Mouse (Mus musculus): ENCODE data around the gene Gm17374. TPM values are rescaled to one million over a fixed set of nuclear protein-coding genes. Genes with fewer than 3 reads are reported as not detected.
A peak's percentile ranks its signal among the peaks of the same experiment; 100 is the strongest.
"Not testable (repeated sequence)": the region's sequence is repeated elsewhere in the genome, so short reads cannot be mapped to it uniquely, and the experiment has no call there.

Gm17374 gene
- total RNA-seq (2021): not detected

- not testable (repeated sequence) for DNase-seq (ENCODE audit: low spot score in 2 of 2)
- intact Hi-C loops (cut with DNase I): loop anchor here (5.0 to 10.0 kb wide), 4 partner anchors 104 to 727 kb away; no protein-coding TSS in a partner anchor
These were observed at the start of gene Gm17374 for GRCm38 (mm10) chr2:140151743-140152142. Gene Gm17374, plus strand, starts transcription at chr2:140152043.

GRCm38 (mm10) chr2:140104951-140105350 lies 46.9 kb upstream of the Gm17374 start:
- DNase-seq (ENCODE audit: low spot score in 2 of 2): peak in 1 of 2 experiments; percentile 50
- intact Hi-C loops (cut with DNase I): no loop called here

GRCm38 (mm10) chr2:140107641-140108040 lies 44.2 kb upstream of the Gm17374 start:
- DNase-seq (ENCODE audit: low spot score in 2 of 2): no peak
- intact Hi-C loops (cut with DNase I): no loop called here

- intact Hi-C loops (cut with DNase I): no loop called here
- no peak for DNase-seq (ENCODE audit: low spot score in 2 of 2)
These were observed 42.9 kb upstream of the Gm17374 start for GRCm38 (mm10) chr2:140108945-140109344.

GRCm38 (mm10) chr2:140113851-140114250 lies 38.0 kb upstream of the Gm17374 start:
- intact Hi-C loops (cut with DNase I): no loop called here
- peak; percentile 34 to 76 for DNase-seq (ENCODE audit: low spot score in 2 of 2)

GRCm38 (mm10) chr2:140125516-140125915 lies 26.3 kb upstream of the Gm17374 start:
- intact Hi-C loops (cut with DNase I): no loop called here
- no peak for DNase-seq (ENCODE audit: low spot score in 2 of 2)

GRCm38 (mm10) chr2:140159186-140159730 lies 7.4 kb downstream of the Gm17374 start:
- intact Hi-C loops (cut with DNase I): loop anchor here (5.0 to 10.0 kb wide), 4 partner anchors 384 to 777 kb away; no protein-coding TSS in a partner anchor
- no peak for DNase-seq (ENCODE audit: low spot score in 2 of 2)

GRCm38 (mm10) chr2:140163351-140163854 lies 11.6 kb downstream of the Gm17374 start:
- intact Hi-C loops (cut with DNase I): no loop called here
- no peak for DNase-seq (ENCODE audit: low spot score in 2 of 2)

- intact Hi-C loops (cut with DNase I): no loop called here
- no peak for DNase-seq (ENCODE audit: low spot score in 2 of 2)
These were observed 17.2 kb downstream of the Gm17374 start for GRCm38 (mm10) chr2:140169057-140169456.

GRCm38 (mm10) chr2:140170127-140170802 lies 18.4 kb downstream of the Gm17374 start, which contains the start of the genes Esf1 and Ndufaf5:
Gene Esf1, minus strand, starts transcription at chr2:140170564.
Gene Ndufaf5, plus strand, starts transcription at chr2:140170649.
- intact Hi-C loops (cut with DNase I): loop anchor here (5.0 kb wide), 1 partner anchor 257 kb away; no protein-coding TSS in a partner anchor
- peak; percentile 99 for DNase-seq (ENCODE audit: low spot score in 2 of 2)

GRCm38 (mm10) chr2:140170803-140171553 lies 19.1 kb downstream of the Gm17374 start:
- intact Hi-C loops (cut with DNase I): loop anchor here (5.0 kb wide), 1 partner anchor 256 kb away; no protein-coding TSS in a partner anchor
- no peak for DNase-seq (ENCODE audit: low spot score in 2 of 2)

GRCm38 (mm10) chr2:140185685-140186210 lies 33.9 kb downstream of the Gm17374 start:
- intact Hi-C loops (cut with DNase I); DNase-seq (ENCODE audit: low spot score in 2 of 2): not testable (repeated sequence)

- DNase-seq (ENCODE audit: low spot score in 2 of 2): peak in 1 of 2 experiments; percentile 29
- intact Hi-C loops (cut with DNase I): loop anchor here (5.0 kb wide), 1 partner anchor 227 kb away; no protein-coding TSS in a partner anchor
These were observed 48.9 kb downstream of the Gm17374 start for GRCm38 (mm10) chr2:140200713-140201112.

- intact Hi-C loops (cut with DNase I): loop anchor here (5.0 kb wide), 1 partner anchor 225 kb away; no protein-coding TSS in a partner anchor
- peak in 1 of 2 experiments; percentile 37 for DNase-seq (ENCODE audit: low spot score in 2 of 2)
These were observed 50.7 kb downstream of the Gm17374 start for GRCm38 (mm10) chr2:140202573-140202972.

Other genes starting within 250 kb of the Gm17374 start
- gene Tasp1, start 85.2 kb upstream of the Gm17374 start, total RNA-seq (2021): 10 to 100 TPM; 34.1 to 36.1 TPM
- 10 to 100 TPM; 20.9 to 24.5 TPM for gene Esf1, start 18.5 kb downstream of the Gm17374 start, total RNA-seq (2021)
- 10 to 100 TPM; 49.9 to 52.4 TPM for gene Ndufaf5, start 18.6 kb downstream of the Gm17374 start, total RNA-seq (2021)
- not detected for gene Sel1l2, start 237.7 kb downstream of the Gm17374 start, total RNA-seq (2021)
- gene Macrod2, start 243.3 kb downstream of the Gm17374 start, total RNA-seq (2021): 10 to 100 TPM; 50.3 to 61.6 TPM

Data from left cerebral cortex, postnatal 25 days (tissue).